Mouse (Mus musculus): ENCODE measurements around the gene Rbfox1.

The Rbfox1 gene

GRCm38 (mm10) chr16:6099598-6099997 is 214.4 kb downstream of the Rbfox1 start:
- DNase-seq, result no peak

GRCm38 (mm10) chr16:6100421-6100877 is 215.3 kb downstream of the Rbfox1 start:
- no peak for DNase-seq

GRCm38 (mm10) chr16:6103713-6104112 is 218.6 kb downstream of the Rbfox1 start:
- DNase-seq, result no peak

- no peak for DNase-seq
These were observed 225.0 kb downstream of the Rbfox1 start for GRCm38 (mm10) chr16:6110121-6110520.

- no peak for DNase-seq
These were observed 228.8 kb downstream of the Rbfox1 start for GRCm38 (mm10) chr16:6113836-6114475.

GRCm38 (mm10) chr16:6119472-6119871 is 234.3 kb downstream of the Rbfox1 start:
- no peak for DNase-seq

- no peak for DNase-seq
These were observed 236.1 kb downstream of the Rbfox1 start for GRCm38 (mm10) chr16:6121232-6121631.

GRCm38 (mm10) chr16:6122859-6123258 is 237.7 kb downstream of the Rbfox1 start:
- DNase-seq, result no peak

GRCm38 (mm10) chr16:6128314-6128713 is 243.2 kb downstream of the Rbfox1 start:
- no peak for DNase-seq

GRCm38 (mm10) chr16:6135016-6135415 is 249.9 kb downstream of the Rbfox1 start:
- DNase-seq, result no peak

GRCm38 (mm10) chr16:6139432-6139831 is 254.3 kb downstream of the Rbfox1 start:
- no peak for DNase-seq

- DNase-seq, result no peak
These were observed 262.8 kb downstream of the Rbfox1 start for GRCm38 (mm10) chr16:6147957-6148356.

- no peak for DNase-seq
These were observed 264.2 kb downstream of the Rbfox1 start for GRCm38 (mm10) chr16:6149345-6149744.

- DNase-seq, result no peak
These were observed 270.4 kb downstream of the Rbfox1 start for GRCm38 (mm10) chr16:6155556-6155955.

- no peak for DNase-seq
These were observed 279.3 kb downstream of the Rbfox1 start for GRCm38 (mm10) chr16:6164476-6164875.

- DNase-seq, result no peak
These were observed 284.2 kb downstream of the Rbfox1 start for GRCm38 (mm10) chr16:6169346-6169745.

- DNase-seq, result no peak
These were observed 295.7 kb downstream of the Rbfox1 start for GRCm38 (mm10) chr16:6180819-6181218.

- no peak for DNase-seq
These were observed 297.2 kb downstream of the Rbfox1 start for GRCm38 (mm10) chr16:6182329-6182728.

GRCm38 (mm10) chr16:6192358-6192757 is 307.2 kb downstream of the Rbfox1 start:
- DNase-seq, result no peak

- no peak for DNase-seq
These were observed 321.3 kb downstream of the Rbfox1 start for GRCm38 (mm10) chr16:6206431-6206830.

- DNase-seq, result no peak
These were observed 327.8 kb downstream of the Rbfox1 start for GRCm38 (mm10) chr16:6212916-6213315.

- DNase-seq, result no peak
These were observed 342.3 kb downstream of the Rbfox1 start for GRCm38 (mm10) chr16:6227449-6227848.

GRCm38 (mm10) chr16:6232966-6233365 is 347.8 kb downstream of the Rbfox1 start:
- no peak for DNase-seq

- DNase-seq, result no peak
These were observed 356.2 kb downstream of the Rbfox1 start for GRCm38 (mm10) chr16:6241393-6241792.

- no peak for DNase-seq
These were observed 357.3 kb downstream of the Rbfox1 start for GRCm38 (mm10) chr16:6242468-6242867.

All from thymus, postnatal 4 days (tissue).